Mouse (Mus musculus): ENCODE results near the gene Tomm40.
"Not testable (repeated sequence)": the region's sequence is repeated elsewhere in the genome, so short reads cannot be mapped to it uniquely, and the experiment has no call there.

The Tomm40 gene

GRCm38 (mm10) chr7:19704475-19704874 is 10.8 kb downstream of the Tomm40 start:
- no peak for DNase-seq

GRCm38 (mm10) chr7:19702859-19703555 is 12.2 kb downstream of the Tomm40 start:
- DNase-seq = no peak

GRCm38 (mm10) chr7:19701069-19701761 is 14.0 kb downstream of the Tomm40 start:
- peak; percentile 54 for DNase-seq

- DNase-seq = peak in 1 of 2 experiments; percentile 17
Observed at GRCm38 (mm10) chr7:19700299-19701068, 14.8 kb downstream of the Tomm40 start.

GRCm38 (mm10) chr7:19699827-19700148 is 15.4 kb downstream of the Tomm40 start:
- DNase-seq = no peak

GRCm38 (mm10) chr7:19698907-19699826 is 16.1 kb downstream of the Tomm40 start, which contains the start of gene Apoe:
Apoe (minus strand) TSS chr7:19699188.
- DNase-seq = peak; percentile 22 to 37

- peak; percentile 20 to 24 for DNase-seq
Observed at GRCm38 (mm10) chr7:19697949-19698906, 17.0 kb downstream of the Tomm40 start.

- DNase-seq = no peak
Observed at GRCm38 (mm10) chr7:19696336-19696873, 18.8 kb downstream of the Tomm40 start.

- DNase-seq = no peak
Observed at GRCm38 (mm10) chr7:19695881-19696280, 19.4 kb downstream of the Tomm40 start.

GRCm38 (mm10) chr7:19695213-19695594 is 20.0 kb downstream of the Tomm40 start:
- DNase-seq = no peak

GRCm38 (mm10) chr7:19694336-19695212 is 20.7 kb downstream of the Tomm40 start:
- DNase-seq = no peak

GRCm38 (mm10) chr7:19693421-19693820 is 21.8 kb downstream of the Tomm40 start:
- no peak for DNase-seq

- no peak for DNase-seq
Observed at GRCm38 (mm10) chr7:19691873-19692865, 23.1 kb downstream of the Tomm40 start, which contains the start of gene Apoc1. Apoc1 (minus strand) TSS chr7:19692660.

- no peak for DNase-seq
Observed at GRCm38 (mm10) chr7:19691434-19691833, 23.8 kb downstream of the Tomm40 start.

GRCm38 (mm10) chr7:19690845-19691244 is 24.4 kb downstream of the Tomm40 start:
- no peak for DNase-seq

- no peak for DNase-seq
Observed at GRCm38 (mm10) chr7:19688611-19689010, 26.6 kb downstream of the Tomm40 start.

GRCm38 (mm10) chr7:19688101-19688500 is 27.1 kb downstream of the Tomm40 start:
- no peak for DNase-seq

GRCm38 (mm10) chr7:19686927-19687583 is 28.2 kb downstream of the Tomm40 start:
- DNase-seq = not testable (repeated sequence)

All from B cell, adult 2 months (primary cell).